Mouse (Mus musculus): ENCODE measurements around the gene Clec10a. TPM values are rescaled to one million over a fixed set of nuclear protein-coding genes. Genes with fewer than 3 reads are reported as not detected.
"Not testable (repeated sequence)": the region's sequence is repeated elsewhere in the genome, so short reads cannot be mapped to it uniquely, and the experiment has no call there.

Gene Clec10a
- polyA plus RNA-seq (2012; rRNA removed), result 19.1 and 24.5 TPM in 2 replicates

GRCm38 (mm10) chr11:70155897-70156296, at the start of gene Clec10a:
TSS of gene Clec10a (plus strand) at chr11:70156197.
- DNase-seq (ENCODE audit: low read depth), result not testable (repeated sequence)

GRCm38 (mm10) chr11:70107085-70107484, 48.9 kb upstream of the Clec10a start:
- no peak for DNase-seq (ENCODE audit: low read depth)

GRCm38 (mm10) chr11:70110146-70110545, 45.9 kb upstream of the Clec10a start:
- DNase-seq (ENCODE audit: low read depth), result no peak

- no peak for DNase-seq (ENCODE audit: low read depth)
Observed at GRCm38 (mm10) chr11:70114562-70114961, 41.4 kb upstream of the Clec10a start.

DNA sequence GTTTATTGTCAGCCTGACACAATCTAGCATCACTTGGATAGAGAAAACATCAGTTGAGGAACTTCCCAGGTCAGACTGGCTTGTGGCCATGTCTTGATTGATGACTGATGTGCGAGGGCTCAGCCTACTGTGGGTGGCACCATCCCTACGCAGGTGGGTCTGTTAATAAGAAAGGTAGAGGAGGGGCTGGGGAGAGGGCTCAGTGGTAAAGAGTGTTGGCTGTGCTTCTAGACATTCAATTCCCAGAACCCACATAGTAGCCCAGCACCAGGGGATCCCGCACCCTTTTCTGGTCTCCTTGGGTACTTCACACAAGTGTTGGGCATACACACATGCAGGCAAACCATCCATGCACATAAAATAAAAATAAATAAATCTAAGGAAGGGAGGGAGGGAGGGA, 40.1 kb upstream of the Clec10a start:
- DNase-seq (ENCODE audit: low read depth), result no peak

DNA sequence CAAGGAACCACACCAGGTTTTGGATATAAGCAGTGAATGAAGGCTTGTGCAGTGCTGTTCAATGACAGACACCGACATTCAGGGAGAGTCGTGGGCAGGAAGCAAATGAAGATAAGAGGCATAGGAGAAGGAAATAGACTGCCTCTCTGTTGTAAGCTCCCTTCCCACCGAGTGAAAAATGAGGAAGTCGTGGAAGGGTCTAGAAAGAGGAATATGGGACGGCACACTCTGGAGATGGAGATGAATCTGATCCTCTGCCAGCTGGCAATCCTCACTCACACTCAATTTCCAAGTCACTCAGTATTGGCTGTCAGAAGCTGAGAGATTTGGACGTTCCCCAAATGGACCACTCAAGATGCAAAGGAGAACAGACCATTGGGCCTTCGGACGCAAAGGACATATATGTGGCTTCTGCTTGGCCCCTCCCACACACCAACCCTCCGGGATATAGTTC, 26.0 kb upstream of the Clec10a start, which contains the start of gene Mgl2:
Gene Mgl2, plus strand, starts transcription at position 404 of the 454 bp plus-strand sequence.
- no peak for DNase-seq (ENCODE audit: low read depth)

DNA sequence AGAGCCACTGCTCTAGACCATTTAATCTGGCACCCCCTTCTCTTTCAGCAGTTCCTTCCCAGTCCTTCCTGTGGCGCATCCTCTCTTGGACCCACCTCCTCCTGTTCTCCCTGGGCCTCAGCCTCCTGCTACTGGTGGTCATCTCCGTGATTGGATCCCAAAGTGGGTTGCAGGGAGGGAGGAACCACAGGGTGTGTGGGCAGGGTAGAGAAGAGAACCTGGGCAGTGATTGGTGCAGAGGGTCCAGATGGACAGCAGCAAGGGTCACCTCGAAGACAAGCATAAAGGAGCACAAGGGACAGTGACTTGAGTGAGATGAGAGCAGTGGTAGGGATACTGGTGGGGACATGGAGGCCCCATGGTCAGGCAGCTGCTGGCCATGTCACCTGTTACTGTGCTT, 21.0 kb upstream of the Clec10a start:
- not testable (repeated sequence) for DNase-seq (ENCODE audit: low read depth)

- not testable (repeated sequence) for DNase-seq (ENCODE audit: low read depth)
Observed at GRCm38 (mm10) chr11:70135925-70136324, 20.1 kb upstream of the Clec10a start.

DNA sequence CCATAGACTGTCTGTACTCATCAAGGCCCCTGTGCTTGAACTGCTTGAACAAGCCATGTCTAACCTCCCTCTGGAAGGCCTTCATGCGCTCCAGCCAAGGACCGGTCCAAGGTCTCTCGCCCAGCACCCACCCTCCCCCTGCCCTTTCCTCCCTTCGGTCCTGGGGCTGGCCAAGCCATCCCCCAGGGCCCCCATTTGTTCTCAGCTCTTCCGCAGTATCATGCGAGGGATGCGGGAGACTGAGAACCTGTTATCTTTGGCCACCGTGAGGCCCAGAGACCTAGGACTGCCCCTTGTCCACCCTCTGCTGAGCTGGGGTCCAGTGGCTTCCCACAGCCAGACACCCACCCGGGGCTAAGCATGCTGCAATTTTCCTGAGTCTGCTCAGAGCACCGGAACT, 16.8 kb upstream of the Clec10a start:
- no peak for DNase-seq (ENCODE audit: low read depth)

DNA sequence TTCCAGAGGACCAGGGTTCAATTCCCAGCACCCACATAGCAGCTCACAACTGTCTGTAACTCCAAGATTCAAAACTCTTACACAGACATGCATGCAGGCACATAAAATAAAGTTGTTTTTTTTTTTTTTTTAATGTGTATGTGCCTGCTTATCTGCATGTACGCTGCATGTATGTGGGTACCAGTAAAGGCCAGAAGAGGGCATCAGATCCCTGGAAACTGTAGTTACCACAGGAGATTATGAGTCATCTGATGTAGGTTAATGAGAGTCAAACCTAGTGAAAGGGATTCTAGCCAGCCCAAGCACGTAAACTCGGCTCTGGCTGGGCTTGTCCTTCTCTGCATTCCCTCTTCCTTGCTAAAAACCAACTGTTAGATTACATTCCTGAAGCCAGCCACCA, 4.9 kb upstream of the Clec10a start:
- no peak for DNase-seq (ENCODE audit: low read depth)

DNA sequence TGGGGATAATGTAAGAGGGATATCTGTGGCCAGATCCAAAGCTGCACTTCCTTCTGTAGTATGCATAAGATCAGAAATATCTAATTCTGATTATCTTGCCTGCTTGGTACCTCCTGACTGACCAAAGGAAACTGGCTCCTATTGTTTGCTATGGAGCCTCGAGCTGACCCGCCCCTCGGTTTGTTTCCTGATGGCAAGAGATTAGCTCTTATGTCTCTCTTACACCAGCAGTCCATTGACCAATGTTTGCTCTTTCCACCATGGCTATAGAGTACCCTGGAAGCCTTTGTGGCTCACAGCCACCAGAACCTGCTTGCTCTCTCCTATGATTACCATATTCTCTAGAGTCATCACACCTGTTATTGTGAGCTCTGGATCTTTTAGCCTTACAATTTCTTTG, 6.3 kb downstream of the Clec10a start:
- DNase-seq (ENCODE audit: low read depth), result no peak

DNA sequence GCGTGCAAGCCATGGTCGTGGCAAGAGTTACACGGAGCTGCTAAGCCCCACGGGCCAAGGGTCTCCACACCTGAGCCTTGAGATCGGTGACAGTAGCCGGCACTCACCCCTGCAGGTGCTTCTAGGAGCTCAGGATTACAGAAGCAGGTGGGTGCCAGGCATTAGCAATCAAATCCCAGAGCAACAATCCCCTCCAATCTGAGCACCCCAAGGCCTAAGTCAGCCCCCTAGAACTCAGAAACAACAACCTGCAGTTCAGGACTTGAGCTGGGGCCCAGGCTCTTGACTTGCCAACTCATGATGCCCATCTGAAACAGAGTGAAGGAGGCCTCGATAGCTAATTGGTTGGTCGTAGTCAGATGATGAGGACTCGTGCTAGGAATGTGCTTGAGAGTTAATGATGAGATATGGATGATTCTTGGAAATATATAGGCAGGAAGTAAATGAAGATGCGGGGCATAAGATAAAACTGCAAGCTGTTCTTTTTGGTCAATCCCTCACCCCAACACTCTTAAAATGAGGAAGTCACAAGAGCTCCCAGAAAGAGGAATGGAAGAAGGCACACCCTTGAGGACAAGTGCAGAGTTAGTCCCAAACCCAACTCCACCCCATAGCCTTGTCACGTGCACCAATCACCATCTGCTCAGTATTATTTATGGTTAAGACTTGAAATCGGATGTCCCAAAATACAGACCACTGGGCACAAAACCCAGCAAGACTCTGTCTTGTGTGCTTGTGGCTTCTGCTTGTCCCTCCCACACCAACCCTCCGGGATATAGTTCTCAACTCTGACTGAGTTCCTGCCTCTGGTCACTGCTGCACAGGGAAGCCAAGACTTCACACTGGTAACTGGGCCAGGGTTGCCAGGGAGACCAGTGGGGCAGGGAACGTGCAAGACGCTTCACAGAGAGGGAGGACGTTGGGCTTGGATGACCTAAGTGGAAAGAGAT, 10.2 kb downstream of the Clec10a start:
- DNase-seq (ENCODE audit: low read depth), result no peak

- DNase-seq (ENCODE audit: low read depth), result no peak
Observed at GRCm38 (mm10) chr11:70168136-70168535, 12.1 kb downstream of the Clec10a start.

- not testable (repeated sequence) for DNase-seq (ENCODE audit: low read depth)
Observed at GRCm38 (mm10) chr11:70169471-70169870, 13.5 kb downstream of the Clec10a start.

GRCm38 (mm10) chr11:70170291-70170690, 14.3 kb downstream of the Clec10a start:
- no peak for DNase-seq (ENCODE audit: low read depth)

DNA sequence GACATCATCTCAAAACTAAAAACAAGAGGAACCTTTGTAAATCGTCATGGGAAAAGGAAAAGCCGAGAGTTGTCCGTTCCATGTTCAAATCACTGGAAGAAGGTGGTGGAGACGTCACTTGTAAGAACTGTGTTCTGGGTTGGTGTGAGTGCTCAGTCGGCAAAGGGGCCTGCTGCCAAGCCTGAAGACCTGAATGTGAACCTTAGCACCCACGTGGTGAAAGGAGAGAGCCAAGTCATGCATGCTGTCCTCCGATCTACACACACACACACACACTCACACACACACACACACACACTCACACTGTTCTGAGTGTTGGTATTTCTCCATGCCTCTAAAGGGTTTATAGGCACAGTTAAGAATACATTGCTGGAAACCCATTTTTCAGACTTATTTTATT, 15.2 kb downstream of the Clec10a start:
- no peak for DNase-seq (ENCODE audit: low read depth)

DNA sequence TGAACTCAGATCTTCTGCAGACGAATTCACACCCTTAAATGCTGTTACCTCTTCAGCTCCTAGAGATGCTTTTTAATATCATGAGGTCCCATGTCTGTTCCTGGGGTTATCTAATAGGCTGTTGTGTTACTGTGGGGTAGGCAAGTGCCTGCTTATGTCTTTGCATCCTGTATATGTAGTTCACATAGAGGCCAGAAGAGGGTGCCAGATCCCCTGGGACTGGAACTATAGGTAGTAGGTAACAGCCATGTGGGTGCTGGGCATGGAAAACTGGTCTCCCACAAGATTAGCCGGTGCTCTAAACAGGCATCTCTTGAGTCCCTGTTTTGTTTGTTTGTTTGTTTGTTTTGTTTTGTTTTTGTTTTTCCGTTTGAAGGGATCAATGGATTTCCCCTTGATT, 15.8 kb downstream of the Clec10a start:
- no peak for DNase-seq (ENCODE audit: low read depth)

GRCm38 (mm10) chr11:70172298-70172697, 16.3 kb downstream of the Clec10a start:
- no peak for DNase-seq (ENCODE audit: low read depth)

- DNase-seq (ENCODE audit: low read depth), result no peak
Observed at GRCm38 (mm10) chr11:70174491-70174890, 18.5 kb downstream of the Clec10a start.

DNA sequence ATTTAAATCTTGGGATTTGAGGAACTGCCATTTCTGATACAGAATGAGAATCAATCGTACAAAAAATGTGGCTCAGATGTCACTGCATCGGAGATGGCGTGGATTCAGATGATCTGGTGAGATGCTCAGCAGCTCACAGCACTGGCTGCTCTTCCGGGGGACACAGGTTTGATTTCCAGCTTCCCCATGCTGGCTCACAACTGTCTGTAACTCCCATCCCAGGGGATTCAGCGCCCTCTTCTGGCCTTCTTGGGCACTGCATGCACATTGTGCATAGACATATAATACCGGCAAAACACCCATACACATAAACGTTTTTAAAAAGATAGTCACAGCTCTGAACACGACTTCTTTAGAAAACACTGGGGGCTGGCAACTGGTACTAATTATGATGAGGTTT, 21.6 kb downstream of the Clec10a start:
- DNase-seq (ENCODE audit: low read depth), result no peak

DNA sequence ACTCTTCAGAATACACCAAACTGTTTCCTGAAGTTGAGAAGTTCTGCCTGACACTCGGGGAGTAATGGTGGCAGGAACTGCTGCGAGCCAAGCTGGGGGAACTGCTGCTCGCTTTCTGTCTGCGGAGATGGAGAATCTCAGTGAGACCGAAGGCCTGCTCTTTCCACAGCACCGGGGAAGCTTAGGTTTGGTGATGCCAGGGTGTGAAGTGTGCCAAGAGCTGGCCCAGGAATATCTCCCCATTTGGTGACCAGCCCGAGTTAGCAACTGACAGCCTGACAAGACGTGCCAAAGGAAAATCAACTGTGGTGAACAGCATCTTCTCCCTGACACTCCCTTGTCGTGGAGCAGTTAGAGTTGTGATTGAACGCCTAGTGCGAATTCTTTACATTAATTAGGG, 22.3 kb downstream of the Clec10a start:
- DNase-seq (ENCODE audit: low read depth), result no peak

DNA sequence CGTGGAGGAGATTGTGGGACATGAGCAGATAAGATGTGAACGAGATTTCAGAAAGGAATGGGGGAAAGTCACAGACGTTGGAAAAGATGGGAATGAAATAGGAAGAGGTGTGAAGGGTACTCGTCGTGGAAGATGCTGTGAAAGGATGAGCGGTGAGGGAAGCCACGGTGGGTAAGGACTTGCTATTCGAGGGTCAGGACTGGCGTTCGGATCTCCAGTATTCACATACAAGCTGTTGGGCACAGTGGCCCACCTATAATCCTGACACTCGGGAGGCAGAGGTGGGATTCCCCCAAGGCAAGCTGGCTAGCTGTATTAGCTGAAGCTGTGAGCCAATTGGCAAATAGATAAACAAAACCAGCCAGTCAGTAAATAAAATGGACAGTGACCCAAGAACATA, 22.8 kb downstream of the Clec10a start:
- DNase-seq (ENCODE audit: low read depth), result no peak

GRCm38 (mm10) chr11:70179401-70179800, 23.4 kb downstream of the Clec10a start:
- no peak for DNase-seq (ENCODE audit: low read depth)
